Mouse (Mus musculus): ENCODE measurements at regions not wholly inside any gene's neighbourhood (a gene's known extent, or its start where the extent isn't known, plus 50 kb on each side); places are given as distances from the start of the nearest gene placed in this dataset.
A peak's percentile ranks its signal among the peaks of the same experiment; 100 is the strongest.
"Not testable (repeated sequence)": the region's sequence is repeated elsewhere in the genome, so short reads cannot be mapped to it uniquely, and the experiment has no call there.

- 83% methylated on average over 2 of the region's 2 CpGs for WGBS
- no peak overlapping the region for H3K4me2 ChIP-seq (ENCODE audit: low read length)
- no peak overlapping the region for H3K9ac ChIP-seq (ENCODE audit: low read depth, low read length)
- H3K9me3 ChIP-seq (ENCODE audit: control insufficient read depth, low read length) = peaks cover 42% of the 10 kb centered on the region
- H3K4me3 ChIP-seq (ENCODE audit: low read length) = no peak overlapping the region
- H3K4me1 ChIP-seq (ENCODE audit: control insufficient read depth, insufficient read depth, low read depth, low read length) = no peaks in the 10 kb centered on the region
- H3K27ac ChIP-seq (ENCODE audit: low read depth, low read length) = no peak overlapping the region
- no peaks in the 10 kb centered on the region for H3K27me3 ChIP-seq (replicated peaks; ENCODE audit: control insufficient read depth, insufficient read depth, low read length)
- no peak for ATAC-seq
- no peaks in the 10 kb centered on the region for H3K36me3 ChIP-seq (ENCODE audit: control insufficient read depth, insufficient read depth, low read length)
These were observed 108.1 kb upstream of the Scaf8 start for GRCm38 (mm10) chr17:3006662-3007061.

DNA sequence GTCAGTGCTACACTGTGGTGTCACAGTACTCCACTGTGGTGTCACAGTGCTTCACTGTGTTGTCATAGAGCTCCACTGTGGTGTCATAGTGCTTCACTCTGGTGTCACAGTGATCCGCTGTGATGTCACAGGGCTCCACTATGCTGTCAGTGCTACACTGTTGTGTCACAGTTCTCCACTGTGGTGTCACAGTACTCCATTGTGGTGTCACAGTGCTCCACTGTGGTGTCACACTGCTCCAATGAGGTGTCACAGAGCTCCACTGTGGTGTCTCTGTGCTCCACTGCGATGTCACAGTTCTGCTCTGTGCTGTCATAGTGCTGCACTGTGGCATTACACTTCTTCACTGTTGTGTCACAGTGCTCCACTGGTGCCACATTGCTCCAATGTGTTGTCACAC lies 107.5 kb upstream of the Scaf8 start:
- peaks cover 47% of the 10 kb centered on the region for H3K9me3 ChIP-seq (ENCODE audit: control insufficient read depth, low read length)
- no peaks in the 10 kb centered on the region for H3K4me1 ChIP-seq (ENCODE audit: control insufficient read depth, insufficient read depth, low read depth, low read length)
- H3K27ac ChIP-seq (ENCODE audit: low read depth, low read length) = no peak overlapping the region
- H3K9ac ChIP-seq (ENCODE audit: low read depth, low read length) = no peak overlapping the region
- no peak for ATAC-seq
- no peak overlapping the region for H3K4me2 ChIP-seq (ENCODE audit: low read length)
- no peaks in the 10 kb centered on the region for H3K27me3 ChIP-seq (replicated peaks; ENCODE audit: control insufficient read depth, insufficient read depth, low read length)
- WGBS = 70% methylated on average over 2 of the region's 2 CpGs
- H3K4me3 ChIP-seq (ENCODE audit: low read length) = no peak overlapping the region
- H3K36me3 ChIP-seq (ENCODE audit: control insufficient read depth, insufficient read depth, low read length) = no peaks in the 10 kb centered on the region

DNA sequence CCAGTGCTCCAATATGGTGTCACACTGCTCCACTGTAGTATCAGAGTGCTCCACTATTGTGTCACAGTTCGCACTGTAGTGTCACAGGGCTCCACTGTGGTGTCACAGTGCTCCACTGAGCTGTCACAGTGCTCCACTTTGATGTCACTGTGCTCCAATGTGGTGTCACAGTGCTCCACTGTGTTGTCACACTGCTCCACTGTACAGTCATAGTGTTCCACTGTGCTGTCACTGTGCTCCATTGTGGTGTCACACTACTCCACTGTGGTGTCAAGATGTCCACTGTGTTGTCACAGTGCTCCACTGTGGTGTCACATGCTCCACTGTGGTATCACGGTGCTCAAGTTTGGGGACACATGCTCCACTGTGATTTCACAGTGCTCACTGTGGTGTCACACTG lies 104.8 kb upstream of the Scaf8 start:
- no peak overlapping the region for H3K4me3 ChIP-seq (ENCODE audit: low read length)
- no peaks in the 10 kb centered on the region for H3K4me1 ChIP-seq (ENCODE audit: control insufficient read depth, insufficient read depth, low read depth, low read length)
- no peaks in the 10 kb centered on the region for H3K36me3 ChIP-seq (ENCODE audit: control insufficient read depth, insufficient read depth, low read length)
- H3K27me3 ChIP-seq (replicated peaks; ENCODE audit: control insufficient read depth, insufficient read depth, low read length) = no peaks in the 10 kb centered on the region
- H3K4me2 ChIP-seq (ENCODE audit: low read length) = no peak overlapping the region
- no peak overlapping the region for H3K9ac ChIP-seq (ENCODE audit: low read depth, low read length)
- H3K27ac ChIP-seq (ENCODE audit: low read depth, low read length) = no peak overlapping the region
- 81% methylated on average over 2 of the region's 2 CpGs for WGBS
- H3K9me3 ChIP-seq (ENCODE audit: control insufficient read depth, low read length) = peaks cover 38% of the 10 kb centered on the region
- no peak for ATAC-seq

- H3K9me3 ChIP-seq (ENCODE audit: control insufficient read depth, low read length) = peaks cover 39% of the 10 kb centered on the region
- no peak for ATAC-seq
- no peaks in the 10 kb centered on the region for H3K36me3 ChIP-seq (ENCODE audit: control insufficient read depth, insufficient read depth, low read length)
- H3K9ac ChIP-seq (ENCODE audit: low read depth, low read length) = no peak overlapping the region
- H3K4me2 ChIP-seq (ENCODE audit: low read length) = no peak overlapping the region
- 45% methylated on average over 1 of the region's 1 CpGs for WGBS
- no peak overlapping the region for H3K27ac ChIP-seq (ENCODE audit: low read depth, low read length)
- H3K27me3 ChIP-seq (replicated peaks; ENCODE audit: control insufficient read depth, insufficient read depth, low read length) = no peaks in the 10 kb centered on the region
- H3K4me1 ChIP-seq (ENCODE audit: control insufficient read depth, insufficient read depth, low read depth, low read length) = no peaks in the 10 kb centered on the region
- no peak overlapping the region for H3K4me3 ChIP-seq (ENCODE audit: low read length)
These were observed 102.7 kb upstream of the Scaf8 start for GRCm38 (mm10) chr17:3012045-3012444.

- no peaks in the 10 kb centered on the region for H3K27me3 ChIP-seq (replicated peaks; ENCODE audit: control insufficient read depth, insufficient read depth, low read length)
- ATAC-seq = 0 out of 2 replicates have a peak, but pooled peaks have one; percentile 64
- H3K9ac ChIP-seq (ENCODE audit: low read depth, low read length) = no peak overlapping the region
- H3K4me2 ChIP-seq (ENCODE audit: low read length) = no peak overlapping the region
- no peaks in the 10 kb centered on the region for H3K36me3 ChIP-seq (ENCODE audit: control insufficient read depth, insufficient read depth, low read length)
- H3K4me3 ChIP-seq (ENCODE audit: low read length) = no peak overlapping the region
- H3K27ac ChIP-seq (ENCODE audit: low read depth, low read length) = no peak overlapping the region
- 92% methylated on average over 2 of the region's 2 CpGs for WGBS
- peaks cover 34% of the 10 kb centered on the region for H3K9me3 ChIP-seq (ENCODE audit: control insufficient read depth, low read length)
- no peaks in the 10 kb centered on the region for H3K4me1 ChIP-seq (ENCODE audit: control insufficient read depth, insufficient read depth, low read depth, low read length)
These were observed 95.0 kb upstream of the Scaf8 start for GRCm38 (mm10) chr17:3019631-3020391.

DNA sequence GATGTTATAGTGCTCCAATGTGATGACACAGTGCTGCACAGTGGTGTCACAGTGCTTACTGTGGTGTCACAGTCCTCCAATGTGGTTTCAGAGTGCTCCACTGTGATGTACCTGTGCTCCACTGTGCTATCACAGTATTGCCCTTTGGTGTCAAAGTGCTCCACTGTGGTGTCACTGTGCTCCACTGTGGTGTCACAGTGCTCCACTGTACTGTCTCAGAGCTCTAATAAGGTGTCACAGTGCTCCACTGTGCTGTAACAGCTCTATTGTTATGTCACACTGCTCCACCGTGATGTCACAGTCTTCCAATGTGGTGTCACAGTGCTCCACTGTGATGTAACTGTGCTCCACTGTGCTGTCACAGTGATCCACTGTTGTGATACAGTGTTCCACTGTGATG lies 94.4 kb upstream of the Scaf8 start:
- Histone ChIP-seq H3K4me2 (ENCODE audit: low read length) (no peak overlapping the region), H3K9me3 (ENCODE audit: control insufficient read depth, low read length) (peaks cover 34% of the 10 kb centered on the region), H3K27ac (ENCODE audit: low read depth, low read length) (no peak overlapping the region), H3K4me1 (ENCODE audit: control insufficient read depth, insufficient read depth, low read depth, low read length) (no peaks in the 10 kb centered on the region), H3K4me3 (ENCODE audit: low read length) (no peak overlapping the region), H3K9ac (ENCODE audit: low read depth, low read length) (no peak overlapping the region), H3K27me3 (replicated peaks; ENCODE audit: control insufficient read depth, insufficient read depth, low read length) (no peaks in the 10 kb centered on the region), H3K36me3 (ENCODE audit: control insufficient read depth, insufficient read depth, low read length) (no peaks in the 10 kb centered on the region)
- no peak for ATAC-seq
- 88% methylated on average over 1 of the region's 1 CpGs for WGBS

DNA sequence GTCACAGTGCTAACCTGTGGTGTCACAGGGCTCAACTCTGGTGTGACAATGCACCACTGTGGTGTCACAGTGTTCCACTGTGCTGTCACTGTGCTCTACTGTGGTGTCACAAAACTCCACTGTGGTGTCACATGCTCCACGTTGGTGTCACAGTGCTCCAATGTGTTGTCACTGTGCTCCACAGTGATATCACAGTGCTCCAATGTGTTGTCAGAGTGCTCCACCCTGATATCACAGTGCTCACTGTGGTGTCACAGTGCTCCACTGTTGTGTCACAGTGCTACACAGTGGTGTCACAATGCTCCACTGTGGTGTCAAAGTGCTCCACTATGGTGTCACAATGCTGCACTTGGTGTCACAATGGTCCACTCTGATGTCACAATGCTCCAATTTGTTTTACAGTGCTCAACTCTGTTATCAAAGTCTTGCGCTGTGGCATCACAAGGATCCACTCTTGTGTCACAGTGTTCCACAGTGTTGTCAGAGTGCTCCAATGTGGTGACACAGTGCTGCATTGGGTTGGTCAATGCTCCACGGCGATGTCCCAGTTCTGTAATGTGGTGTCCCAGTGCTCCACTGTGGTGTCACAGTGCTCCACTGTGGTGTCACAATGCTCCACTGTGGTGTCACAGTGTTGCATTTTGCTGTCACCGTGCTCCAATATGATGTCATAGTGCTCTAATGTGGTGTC lies 92.4 kb upstream of the Scaf8 start:
- H3K9ac ChIP-seq (ENCODE audit: low read depth, low read length) = no peak overlapping the region
- peaks cover 21% of the 10 kb centered on the region for H3K9me3 ChIP-seq (ENCODE audit: control insufficient read depth, low read length)
- no peaks in the 10 kb centered on the region for H3K27me3 ChIP-seq (replicated peaks; ENCODE audit: control insufficient read depth, insufficient read depth, low read length)
- H3K27ac ChIP-seq (ENCODE audit: low read depth, low read length) = no peak overlapping the region
- 90% methylated on average over 4 of the region's 5 CpGs for WGBS
- H3K4me1 ChIP-seq (ENCODE audit: control insufficient read depth, insufficient read depth, low read depth, low read length) = no peaks in the 10 kb centered on the region
- no peak for ATAC-seq
- H3K36me3 ChIP-seq (ENCODE audit: control insufficient read depth, insufficient read depth, low read length) = no peaks in the 10 kb centered on the region
- H3K4me3 ChIP-seq (ENCODE audit: low read length) = no peak overlapping the region
- no peak overlapping the region for H3K4me2 ChIP-seq (ENCODE audit: low read length)

- not testable (repeated sequence) for H3K4me1 ChIP-seq (ENCODE audit: control insufficient read depth, insufficient read depth, low read depth, low read length); H3K27ac ChIP-seq (ENCODE audit: low read depth, low read length); H3K4me3 ChIP-seq (ENCODE audit: low read length); H3K36me3 ChIP-seq (ENCODE audit: control insufficient read depth, insufficient read depth, low read length); H3K4me2 ChIP-seq (ENCODE audit: low read length); H3K27me3 ChIP-seq (replicated peaks; ENCODE audit: control insufficient read depth, insufficient read depth, low read length); H3K9ac ChIP-seq (ENCODE audit: low read depth, low read length)
- peaks cover 20% of the 10 kb centered on the region for H3K9me3 ChIP-seq (ENCODE audit: control insufficient read depth, low read length)
- 60% methylated on average over 3 of the region's 3 CpGs for WGBS
- ATAC-seq = 0 out of 2 replicates have a peak, but pooled peaks have one; percentile 57
These were observed 91.9 kb upstream of the Scaf8 start for GRCm38 (mm10) chr17:3022936-3023247.

DNA sequence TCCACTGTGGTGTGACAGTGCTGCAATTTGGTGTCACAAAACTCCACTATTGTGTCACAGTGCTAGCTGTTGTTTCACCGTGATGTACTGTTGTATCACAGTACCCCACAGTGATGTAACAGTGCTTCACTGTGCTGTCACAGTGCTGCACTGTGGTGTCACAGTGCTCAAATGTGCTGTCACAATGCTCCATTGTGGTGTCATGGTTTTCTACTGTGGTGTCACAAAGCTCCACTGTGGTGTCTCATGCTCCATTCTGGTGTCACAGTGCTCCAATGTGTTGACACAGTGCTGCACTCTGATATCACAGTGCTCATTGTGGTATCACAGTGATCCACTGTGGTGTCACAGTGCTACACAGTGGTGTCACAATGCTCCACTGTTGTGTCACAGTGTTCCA lies 91.3 kb upstream of the Scaf8 start:
- Histone ChIP-seq H3K9ac (ENCODE audit: low read depth, low read length) (no peak overlapping the region), H3K27ac (ENCODE audit: low read depth, low read length) (no peak overlapping the region), H3K4me3 (ENCODE audit: low read length) (no peak overlapping the region), H3K4me1 (ENCODE audit: control insufficient read depth, insufficient read depth, low read depth, low read length) (no peaks in the 10 kb centered on the region), H3K27me3 (replicated peaks; ENCODE audit: control insufficient read depth, insufficient read depth, low read length) (no peaks in the 10 kb centered on the region), H3K4me2 (ENCODE audit: low read length) (no peak overlapping the region), H3K9me3 (ENCODE audit: control insufficient read depth, low read length) (peaks cover 22% of the 10 kb centered on the region), H3K36me3 (ENCODE audit: control insufficient read depth, insufficient read depth, low read length) (no peaks in the 10 kb centered on the region)
- WGBS = 100% methylated on average over 1 of the region's 1 CpGs
- no peak for ATAC-seq
